Mouse (Mus musculus) 3134 (cell line): ENCODE results near the gene Krtap4-1.
"Not testable (repeated sequence)": the region's sequence is repeated elsewhere in the genome, so short reads cannot be mapped to it uniquely, and the experiment has no call there.

Experiments
- DNase-seq: peaks from one replicate; pipeline ENCODE4 v3.0.0-alpha.2; 2011; ENCODE audit warnings: low spot score; ENCODE audit not compliant: insufficient read length; ENCODE audit errors: extremely low read depth

Krtap4-1 gene

GRCm38 (mm10) chr11:99628138-99628537 lies at the start of gene Krtap4-1:
TSS of gene Krtap4-1 (minus strand) at chr11:99628238.
- DNase-seq = no peak

DNA sequence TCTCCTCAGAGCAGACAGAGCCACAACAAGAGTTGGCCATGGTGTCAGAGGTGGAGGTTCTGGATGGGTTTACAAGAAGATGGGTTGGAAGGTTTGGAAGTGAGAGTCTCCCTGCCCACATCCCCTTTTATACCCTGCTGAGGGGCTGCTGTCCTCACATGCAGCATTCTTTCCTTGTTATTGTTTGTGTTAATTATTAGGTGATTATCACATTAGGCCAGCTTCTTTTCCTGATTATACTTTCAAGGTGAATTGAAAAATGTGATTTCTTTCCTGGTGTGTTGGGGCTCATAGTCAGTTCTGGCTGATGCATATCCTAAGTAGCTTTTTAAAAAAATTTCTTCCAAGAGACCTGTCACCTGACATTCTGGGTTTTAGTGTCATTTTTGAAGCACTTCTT lies 37.8 kb upstream of the Krtap4-1 start, which contains the start of gene Krtap4-6:
Gene Krtap4-6 (minus strand): TSS at position 101 of the 400 bp plus-strand sequence.
- DNase-seq = no peak

DNA sequence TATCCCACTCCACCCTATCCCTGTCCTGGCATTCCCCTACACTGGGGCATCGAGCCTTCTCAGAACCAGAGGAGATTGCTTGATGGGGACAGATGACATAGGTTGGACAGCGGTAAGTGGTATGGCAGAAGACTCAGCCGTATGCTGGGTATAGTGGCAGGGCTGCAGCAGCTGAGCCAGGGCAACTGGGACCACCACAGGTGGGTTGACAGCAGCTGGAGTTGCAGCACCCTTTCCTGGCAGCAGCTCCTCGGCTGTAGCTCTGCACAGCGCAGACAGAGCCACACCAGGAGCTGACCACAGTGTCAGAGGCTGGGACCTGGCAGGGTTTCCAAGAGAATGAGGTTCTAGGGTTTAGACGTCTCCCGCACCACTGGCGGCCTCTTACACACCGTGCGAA lies 34.8 kb upstream of the Krtap4-1 start:
- no peak for DNase-seq

- DNase-seq = peak; percentile 73
Measured at GRCm38 (mm10) chr11:99659256-99659655, 31.2 kb upstream of the Krtap4-1 start.

DNA sequence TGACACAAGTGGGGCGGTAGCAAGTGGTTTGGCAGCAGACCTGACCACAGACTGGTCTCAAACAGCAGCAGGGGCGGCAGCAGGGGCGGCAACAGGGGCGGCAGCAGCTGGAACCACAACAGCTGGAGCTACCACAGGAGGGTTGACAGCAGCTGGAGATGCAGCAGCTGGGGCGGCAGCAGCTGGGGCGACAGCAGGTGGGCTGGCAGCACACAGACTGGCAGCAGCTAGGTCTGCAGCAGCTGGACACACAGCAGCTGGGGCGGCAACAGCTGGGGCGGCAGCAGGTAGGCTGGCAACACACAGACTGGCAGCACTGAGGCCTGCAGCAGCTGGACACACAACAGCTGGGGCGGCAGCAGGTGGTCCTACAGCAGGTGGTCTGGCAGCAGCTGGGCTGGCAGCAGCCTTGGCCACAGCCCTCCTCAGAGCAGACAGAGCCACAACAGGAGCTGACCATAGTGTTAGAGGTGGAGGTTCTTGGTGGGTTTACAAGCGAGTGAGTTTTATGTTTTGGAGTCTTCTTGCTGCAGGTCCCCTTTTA lies 30.5 kb upstream of the Krtap4-1 start, which contains the start of gene Gm11563:
Gene Gm11563 (minus strand): TSS at position 494 of the 544 bp plus-strand sequence.
- DNase-seq = peak; percentile 71

DNA sequence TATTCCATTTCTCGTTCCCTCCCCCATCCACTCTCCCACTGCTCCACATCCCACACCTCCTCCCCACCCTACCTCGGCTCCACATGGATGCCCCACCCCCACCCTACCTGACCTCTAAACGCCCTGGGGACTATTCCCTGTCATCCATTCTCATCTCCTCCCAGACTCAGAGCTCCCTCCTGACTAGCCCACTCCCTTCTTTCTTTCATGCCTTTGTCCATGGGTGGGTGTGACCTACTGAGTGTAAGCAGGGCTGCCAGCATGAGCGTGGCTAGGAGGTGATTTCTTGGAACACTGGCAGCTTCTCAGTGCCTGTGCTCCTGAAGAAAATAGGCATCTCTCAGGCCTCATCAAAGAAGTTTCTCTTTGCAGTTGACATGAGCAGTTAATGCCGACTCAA lies 29.0 kb upstream of the Krtap4-1 start:
- no peak for DNase-seq

DNA sequence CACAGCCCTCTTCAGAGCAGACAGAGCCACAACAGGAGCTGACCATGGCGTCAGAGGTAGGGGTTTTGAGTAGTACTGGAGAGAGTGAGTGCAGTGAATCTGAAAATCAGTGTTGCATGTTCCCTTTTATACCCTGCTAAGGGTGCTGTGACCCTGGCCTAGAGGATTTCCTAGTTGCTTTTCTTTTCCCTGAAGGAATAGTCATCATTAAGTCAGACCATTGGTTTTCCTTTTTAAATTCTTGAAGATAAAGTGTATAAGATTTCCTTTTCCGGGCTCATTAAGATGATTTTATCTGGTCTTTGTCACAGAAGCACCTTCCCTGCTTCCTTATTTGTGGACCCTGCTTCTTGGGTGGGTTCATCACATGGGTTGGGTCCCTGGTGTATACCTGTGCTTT lies 22.1 kb upstream of the Krtap4-1 start, which contains the start of gene Gm11555:
Gene Gm11555 (minus strand): TSS at position 101 of the 400 bp plus-strand sequence.
- no peak for DNase-seq

GRCm38 (mm10) chr11:99646444-99646843 lies 18.4 kb upstream of the Krtap4-1 start:
- no peak for DNase-seq

- no peak for DNase-seq
Measured at GRCm38 (mm10) chr11:99644351-99644750, 16.3 kb upstream of the Krtap4-1 start.

GRCm38 (mm10) chr11:99643635-99644139 lies 15.6 kb upstream of the Krtap4-1 start, which contains the start of gene Krtap4-7:
TSS of gene Krtap4-7 (minus strand) at chr11:99644089.
- DNase-seq = not testable (repeated sequence)

DNA sequence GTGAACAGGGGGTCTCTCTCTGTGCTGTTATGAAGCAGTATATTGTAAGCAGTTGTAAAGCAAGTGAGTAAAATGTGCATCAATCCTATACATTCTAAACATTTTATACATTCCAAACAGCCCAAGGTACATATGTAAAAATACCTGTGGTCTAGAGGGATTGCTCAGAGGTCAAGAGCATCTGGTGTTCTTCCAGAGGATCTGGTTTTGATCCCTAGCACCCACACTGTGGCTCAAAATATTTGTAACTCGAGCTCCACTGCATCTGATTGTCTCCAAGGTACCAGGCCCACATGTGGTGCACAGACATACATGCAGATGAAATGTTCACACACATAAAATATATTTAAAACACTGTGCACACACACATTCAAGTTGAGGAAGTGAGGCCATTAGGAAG lies 12.9 kb upstream of the Krtap4-1 start:
- no peak for DNase-seq

- DNase-seq = no peak
Measured at GRCm38 (mm10) chr11:99637086-99637485, 9.0 kb upstream of the Krtap4-1 start.

DNA sequence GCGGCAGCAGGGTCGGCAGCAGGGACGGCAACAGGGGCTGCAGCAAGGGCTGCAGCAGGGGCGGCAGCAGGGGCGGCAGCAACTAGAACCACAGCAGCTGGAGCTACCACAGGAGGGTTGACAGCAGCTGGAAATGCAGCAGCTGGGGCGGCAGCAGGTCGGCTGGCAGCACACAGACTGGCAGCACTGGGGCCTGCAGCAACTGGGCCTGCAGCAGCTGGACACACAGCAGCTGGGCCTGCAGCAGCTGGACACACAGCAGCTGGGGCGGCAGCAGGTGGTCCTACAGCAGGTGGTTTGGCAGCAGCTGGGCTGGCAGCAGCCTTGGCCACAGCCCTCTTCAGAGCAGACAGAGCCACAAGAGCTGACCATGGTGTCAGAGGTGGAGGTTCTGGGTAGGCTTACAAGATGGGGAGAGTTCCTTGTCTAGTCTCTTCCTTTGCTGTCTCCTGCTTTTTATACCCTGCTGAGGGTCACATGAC lies 6.7 kb upstream of the Krtap4-1 start, which contains the start of gene Krtap4-2:
Gene Krtap4-2 (minus strand): TSS at position 432 of the 482 bp plus-strand sequence.
- DNase-seq = peak; percentile 27

- DNase-seq = no peak
Measured at GRCm38 (mm10) chr11:99633293-99633692, 5.3 kb upstream of the Krtap4-1 start.

DNA sequence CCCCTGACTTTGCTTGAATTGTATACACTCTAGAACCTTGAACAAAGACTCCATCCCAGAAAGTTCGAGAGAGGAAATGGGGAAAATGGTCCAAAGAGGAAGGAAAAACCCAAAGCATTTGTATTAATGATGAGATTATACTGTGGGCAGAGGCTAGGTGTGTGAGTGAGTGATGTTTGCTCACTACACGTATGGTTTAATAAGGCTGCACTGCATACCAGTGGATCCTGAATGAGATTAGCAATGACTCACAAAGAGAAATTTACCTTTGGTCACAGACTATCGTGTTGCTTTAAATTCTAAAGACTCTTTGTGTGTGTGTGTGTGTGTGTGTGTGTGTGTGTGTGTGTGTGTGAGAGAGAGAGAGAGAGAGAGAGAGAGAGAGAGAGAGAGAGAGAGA lies 2.9 kb upstream of the Krtap4-1 start:
- DNase-seq = no peak

- DNase-seq = no peak
Measured at GRCm38 (mm10) chr11:99620335-99620734, 7.7 kb downstream of the Krtap4-1 start, which contains the start of gene Gm11562. TSS of gene Gm11562 (minus strand) at chr11:99620435.

GRCm38 (mm10) chr11:99614796-99615363 lies 13.2 kb downstream of the Krtap4-1 start, which contains the start of gene Krtap2-4:
TSS of gene Krtap2-4 (minus strand) at chr11:99614846.
- DNase-seq = peak; percentile 28

GRCm38 (mm10) chr11:99610089-99610488 lies 17.9 kb downstream of the Krtap4-1 start, which contains the start of gene Gm11937:
TSS of gene Gm11937 (minus strand) at chr11:99610189.
- not testable (repeated sequence) for DNase-seq

DNA sequence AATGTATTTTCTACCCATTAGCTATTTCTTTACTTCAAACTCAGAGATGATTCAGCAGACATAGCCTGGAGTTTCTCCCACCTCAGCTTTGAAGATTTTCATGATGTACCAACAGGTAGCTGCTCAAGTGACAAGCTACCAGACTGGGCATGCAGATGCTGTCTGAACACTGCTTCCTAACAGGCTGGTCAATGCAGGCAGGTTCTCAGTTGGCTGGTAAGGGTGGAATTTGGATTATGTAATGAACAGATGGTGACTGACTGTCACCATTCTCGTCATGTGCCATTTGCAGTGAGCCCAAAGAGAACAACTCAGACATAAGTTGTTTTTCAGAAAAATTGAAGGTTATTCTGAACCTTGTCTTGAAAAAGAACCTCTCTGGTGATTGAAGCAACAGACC lies 18.9 kb downstream of the Krtap4-1 start:
- DNase-seq = no peak

- not testable (repeated sequence) for DNase-seq
Measured at GRCm38 (mm10) chr11:99603208-99603607, 24.8 kb downstream of the Krtap4-1 start, which contains the start of gene Gm11938. TSS of gene Gm11938 (minus strand) at chr11:99603308.

- peak; percentile 11 for DNase-seq
Measured at GRCm38 (mm10) chr11:99597742-99598141, 30.3 kb downstream of the Krtap4-1 start, which contains the start of gene Krtap9-3. TSS of gene Krtap9-3 (minus strand) at chr11:99598105.
